Mouse (Mus musculus): Measurements from ENCODE around the gene Rbbp4.

Gene Rbbp4

GRCm38 (mm10) chr4:129288067-129288466, 47.1 kb downstream of the Rbbp4 start:
- DNase-seq, result peak; percentile 95

GRCm38 (mm10) chr4:129287472-129287981, 47.6 kb downstream of the Rbbp4 start, which contains the start of gene Sync:
Gene Sync, plus strand, starts transcription at chr4:129287617.
- DNase-seq, result peak; percentile 96

- DNase-seq, result peak; percentile 95
Measured at GRCm38 (mm10) chr4:129286683-129287471, 48.3 kb downstream of the Rbbp4 start.

- DNase-seq, result peak; percentile 95
Measured at GRCm38 (mm10) chr4:129286001-129286682, 49.0 kb downstream of the Rbbp4 start.

- DNase-seq, result no peak
Measured at GRCm38 (mm10) chr4:129284685-129285084, 50.5 kb downstream of the Rbbp4 start.

- no peak for DNase-seq
Measured at GRCm38 (mm10) chr4:129283226-129283625, 51.9 kb downstream of the Rbbp4 start.

- DNase-seq, result no peak
Measured at GRCm38 (mm10) chr4:129282786-129283185, 52.4 kb downstream of the Rbbp4 start.

- DNase-seq, result peak; percentile 99
Measured at GRCm38 (mm10) chr4:129276453-129276865, 58.7 kb downstream of the Rbbp4 start.

- DNase-seq, result no peak
Measured at GRCm38 (mm10) chr4:129272756-129273046, 62.5 kb downstream of the Rbbp4 start.

- no peak for DNase-seq
Measured at GRCm38 (mm10) chr4:129271991-129272755, 63.0 kb downstream of the Rbbp4 start.

GRCm38 (mm10) chr4:129268698-129269097, 66.5 kb downstream of the Rbbp4 start:
- DNase-seq, result no peak

- DNase-seq, result no peak
Measured at GRCm38 (mm10) chr4:129266821-129267220, 68.3 kb downstream of the Rbbp4 start.

GRCm38 (mm10) chr4:129266191-129266590, 69.0 kb downstream of the Rbbp4 start:
- DNase-seq, result no peak

- DNase-seq, result peak; percentile 98
Measured at GRCm38 (mm10) chr4:129263225-129264021, 71.7 kb downstream of the Rbbp4 start.

GRCm38 (mm10) chr4:129261196-129261595, 74.0 kb downstream of the Rbbp4 start, which contains the start of gene C77080:
Gene C77080, minus strand, starts transcription at chr4:129261404.
- no peak for DNase-seq

GRCm38 (mm10) chr4:129260678-129261077, 74.5 kb downstream of the Rbbp4 start:
- peak; percentile 98 for DNase-seq

GRCm38 (mm10) chr4:129259101-129259500, 76.1 kb downstream of the Rbbp4 start:
- peak; percentile 98 for DNase-seq

Data from heart, adult 11 months (tissue).